Mouse (Mus musculus): Measurements from ENCODE around the gene Ptgis. TPM values are rescaled to one million over a fixed set of nuclear protein-coding genes. Genes with fewer than 3 reads are reported as not detected.

Ptgis gene
- polyA plus RNA-seq, 1 experiment from 2014 or later: 20.6 TPM

DNA sequence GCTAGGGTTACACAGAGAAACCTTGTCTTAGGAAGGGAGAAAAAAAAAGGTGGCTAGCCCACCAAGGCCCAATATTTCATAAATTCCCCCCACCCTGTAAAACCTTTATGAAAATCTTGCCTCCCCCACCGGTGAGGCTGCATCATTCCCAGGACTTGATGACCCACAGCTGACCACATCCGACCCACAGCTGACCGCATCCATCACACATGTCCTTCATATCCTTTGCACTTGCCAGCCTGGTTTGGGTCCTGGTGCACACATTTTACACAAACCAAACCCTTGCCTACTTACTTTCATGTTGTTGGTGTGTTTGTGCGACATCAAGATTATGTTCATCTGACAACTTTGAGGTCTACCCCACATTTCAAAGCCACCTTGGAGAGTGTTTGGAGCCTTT is 4.2 kb downstream of the Ptgis start:
- Histone ChIP-seq H3K27me3 (ENCODE audit: insufficient read depth, low read length) (peaks cover 9% of the 10 kb centered on the region; the same call in 1 of the 2 replicates), H3K4me1 (ENCODE audit: insufficient read depth, low read length) (peaks cover 22% of the 10 kb centered on the region), H3K9me3 (ENCODE audit: low read length) (no peaks in the 10 kb centered on the region), H3K4me3 (ENCODE audit: low read length) (no peak overlapping the region), H3K27ac (ENCODE audit: low read length) (no peak overlapping the region), H3K9ac (replicated peaks; ENCODE audit: low read length) (no peak overlapping the region), H3K36me3 (ENCODE audit: insufficient read depth, low read length) (no peaks in the 10 kb centered on the region), H3K4me2 (replicated peaks; ENCODE audit: low read depth, low read length) (no peak overlapping the region)
- 89% methylated on average over 4 of the region's 4 CpGs for WGBS
- ATAC-seq (ENCODE audit: low FRiP score, low TSS enrichment): no peak

DNA sequence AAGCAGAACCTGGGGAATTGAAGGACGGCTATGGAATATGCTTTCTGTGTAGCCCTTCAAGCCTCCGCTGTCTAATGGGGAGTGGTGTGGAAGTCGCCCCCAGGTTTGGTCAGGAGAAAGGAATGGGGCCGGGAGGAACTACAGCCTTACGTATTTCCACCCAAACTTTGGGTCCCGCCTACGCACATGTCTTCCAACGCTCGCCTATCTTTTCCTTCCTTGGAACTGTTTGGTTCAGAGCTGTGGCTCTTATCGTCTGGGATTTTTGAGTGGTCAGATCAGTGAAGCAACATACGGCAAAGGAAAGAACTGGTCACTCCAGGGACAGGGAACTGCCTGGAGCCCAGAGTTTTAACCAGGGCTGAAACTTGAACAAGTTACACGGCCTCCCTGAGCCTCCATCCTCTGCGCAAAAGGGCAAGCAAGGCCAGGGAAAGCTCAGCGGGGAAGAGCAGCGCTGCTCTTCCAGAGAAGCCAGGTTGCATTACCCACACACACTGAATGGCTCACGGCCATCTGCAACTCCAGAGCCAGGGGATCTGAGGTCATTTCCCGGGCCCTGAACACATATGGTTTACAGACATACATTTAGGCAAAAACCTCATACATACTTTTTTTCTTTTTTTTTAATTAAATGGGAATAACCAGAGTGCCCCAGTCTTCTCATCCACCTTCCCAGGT is 4.9 kb downstream of the Ptgis start:
- no peak overlapping the region for H3K9ac ChIP-seq (replicated peaks; ENCODE audit: low read length)
- no peak for ATAC-seq (ENCODE audit: low FRiP score, low TSS enrichment)
- WGBS: 64% methylated on average over 17 of the region's 17 CpGs

DNA sequence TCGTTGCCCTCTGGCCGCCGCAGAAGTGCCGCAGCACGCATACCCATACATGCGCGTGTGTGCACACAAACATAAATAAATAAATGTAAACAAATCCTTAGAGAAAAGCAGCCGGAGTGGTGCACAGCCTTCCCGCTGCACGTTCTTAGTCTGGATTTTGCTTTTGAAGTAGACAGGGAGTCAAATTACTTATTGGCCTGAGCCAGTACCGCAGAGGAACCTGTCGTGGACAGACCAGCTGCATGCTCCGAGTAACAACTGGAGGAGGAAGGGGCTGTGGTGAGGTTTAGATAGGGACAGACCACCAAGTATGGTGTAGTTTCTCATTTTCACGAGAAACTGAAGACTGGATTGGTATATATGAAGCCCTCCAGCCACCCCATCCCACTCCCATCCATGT is 6.6 kb downstream of the Ptgis start:
- H3K9me3 ChIP-seq (ENCODE audit: low read length): no peaks in the 10 kb centered on the region
- peaks cover 8% of the 10 kb centered on the region for H3K4me1 ChIP-seq (ENCODE audit: insufficient read depth, low read length)
- H3K27ac ChIP-seq (ENCODE audit: low read length): no peak overlapping the region
- peak overlapping the region; percentile 37 for H3K4me2 ChIP-seq (replicated peaks; ENCODE audit: low read depth, low read length)
- no peaks in the 10 kb centered on the region for H3K36me3 ChIP-seq (ENCODE audit: insufficient read depth, low read length)
- no peak overlapping the region for H3K9ac ChIP-seq (replicated peaks; ENCODE audit: low read length)
- no peak overlapping the region for H3K4me3 ChIP-seq (ENCODE audit: low read length)
- WGBS: 18% methylated on average over 14 of the region's 14 CpGs
- ATAC-seq (ENCODE audit: low FRiP score, low TSS enrichment): no peak
- peaks cover 3% of the 10 kb centered on the region; the same call in 1 of the 2 replicates for H3K27me3 ChIP-seq (ENCODE audit: insufficient read depth, low read length)

More for the DNA sequence above, 4.9 kb downstream of the Ptgis start:
- no peak overlapping the region for H3K4me3 ChIP-seq (ENCODE audit: low read length)
- no peak overlapping the region for H3K27ac ChIP-seq (ENCODE audit: low read length)
- no peak overlapping the region for H3K4me2 ChIP-seq (replicated peaks; ENCODE audit: low read depth, low read length)
- peaks cover 9% of the 10 kb centered on the region; the same call in 1 of the 2 replicates for H3K27me3 ChIP-seq (ENCODE audit: insufficient read depth, low read length)
- peaks cover 18% of the 10 kb centered on the region for H3K4me1 ChIP-seq (ENCODE audit: insufficient read depth, low read length)
- H3K9me3 ChIP-seq (ENCODE audit: low read length): no peaks in the 10 kb centered on the region
- H3K36me3 ChIP-seq (ENCODE audit: insufficient read depth, low read length): no peaks in the 10 kb centered on the region

DNA sequence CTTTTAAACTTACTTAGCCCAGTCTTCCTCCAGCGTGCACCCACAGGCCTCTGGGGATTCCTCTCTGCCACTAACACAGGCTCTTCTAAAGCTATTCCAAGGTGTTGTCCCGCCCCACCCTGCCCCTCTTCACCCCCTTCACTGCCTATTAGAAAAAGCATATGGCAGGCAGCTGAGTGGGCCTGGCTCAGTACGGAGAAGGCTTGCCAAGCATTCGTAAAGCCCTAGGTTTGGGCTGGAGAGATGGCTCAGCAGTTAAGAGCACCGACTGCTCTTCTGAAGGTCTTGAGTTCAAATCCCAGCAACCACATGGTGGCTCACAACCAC is 7.4 kb downstream of the Ptgis start:
- H3K4me3 ChIP-seq (ENCODE audit: low read length): no peak overlapping the region
- ATAC-seq (ENCODE audit: low FRiP score, low TSS enrichment): no peak
- H3K27me3 ChIP-seq (ENCODE audit: insufficient read depth, low read length): no peaks in the 10 kb centered on the region
- no peaks in the 10 kb centered on the region for H3K36me3 ChIP-seq (ENCODE audit: insufficient read depth, low read length)
- no peaks in the 10 kb centered on the region for H3K9me3 ChIP-seq (ENCODE audit: low read length)
- peaks cover 8% of the 10 kb centered on the region for H3K4me1 ChIP-seq (ENCODE audit: insufficient read depth, low read length)
- H3K27ac ChIP-seq (ENCODE audit: low read length): no peak overlapping the region
- no peak overlapping the region for H3K4me2 ChIP-seq (replicated peaks; ENCODE audit: low read depth, low read length)
- 76% methylated on average over 5 of the region's 5 CpGs for WGBS
- H3K9ac ChIP-seq (replicated peaks; ENCODE audit: low read length): no peak overlapping the region

DNA sequence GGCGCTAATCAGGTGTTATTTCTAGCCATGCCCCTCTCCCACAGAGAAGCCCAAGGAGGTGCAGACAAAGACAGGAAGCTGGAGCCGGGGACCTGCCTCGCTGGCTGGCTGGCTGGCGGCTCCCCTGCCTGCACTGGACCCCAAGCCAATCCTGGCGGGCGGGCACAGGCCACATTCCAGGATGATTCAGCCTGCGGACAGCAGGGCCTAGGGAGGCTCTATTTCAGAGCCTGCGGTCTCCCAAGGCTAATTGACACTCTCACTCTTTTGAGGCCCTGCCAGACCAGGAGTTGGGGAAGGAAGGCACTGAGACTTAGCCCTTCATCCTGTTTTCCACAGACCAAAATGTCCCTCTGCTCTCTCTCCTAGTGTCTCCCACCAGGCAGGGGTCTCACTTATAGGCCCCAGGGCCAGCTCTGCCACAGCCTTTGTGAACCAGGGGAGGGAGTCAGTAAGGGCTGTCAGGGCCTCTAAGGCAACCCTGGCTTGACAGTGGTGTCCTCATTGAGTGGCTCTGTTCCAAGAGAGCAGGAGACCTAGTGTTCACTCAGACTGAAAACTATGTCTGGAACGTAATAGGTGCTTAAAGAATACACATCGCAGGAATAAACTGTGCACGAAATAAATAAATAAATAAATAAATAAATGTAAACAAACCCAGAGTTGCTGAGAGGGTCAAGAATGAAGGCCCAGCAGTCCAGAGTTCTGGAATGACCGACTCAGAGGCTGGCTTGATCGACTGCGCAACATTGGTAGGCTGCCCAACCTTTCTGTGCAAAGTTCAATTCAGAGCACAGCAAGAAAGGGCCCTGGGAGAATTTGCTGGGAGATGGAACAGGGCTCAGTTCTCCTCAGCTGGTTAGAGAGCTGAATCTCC is 8.0 kb downstream of the Ptgis start:
- Histone ChIP-seq H3K9me3 (ENCODE audit: low read length) (no peaks in the 10 kb centered on the region), H3K4me2 (replicated peaks; ENCODE audit: low read depth, low read length) (no peak overlapping the region), H3K36me3 (ENCODE audit: insufficient read depth, low read length) (no peaks in the 10 kb centered on the region), H3K9ac (replicated peaks; ENCODE audit: low read length) (0 out of 2 replicates have a peak overlapping the region, but pooled peaks have one; percentile 5), H3K27ac (ENCODE audit: low read length) (no peak overlapping the region), H3K27me3 (ENCODE audit: insufficient read depth, low read length) (no peaks in the 10 kb centered on the region), H3K4me3 (ENCODE audit: low read length) (no peak overlapping the region), H3K4me1 (ENCODE audit: insufficient read depth, low read length) (peaks cover 8% of the 10 kb centered on the region)
- no peak for ATAC-seq (ENCODE audit: low FRiP score, low TSS enrichment)
- 53% methylated on average over 14 of the region's 14 CpGs for WGBS

DNA sequence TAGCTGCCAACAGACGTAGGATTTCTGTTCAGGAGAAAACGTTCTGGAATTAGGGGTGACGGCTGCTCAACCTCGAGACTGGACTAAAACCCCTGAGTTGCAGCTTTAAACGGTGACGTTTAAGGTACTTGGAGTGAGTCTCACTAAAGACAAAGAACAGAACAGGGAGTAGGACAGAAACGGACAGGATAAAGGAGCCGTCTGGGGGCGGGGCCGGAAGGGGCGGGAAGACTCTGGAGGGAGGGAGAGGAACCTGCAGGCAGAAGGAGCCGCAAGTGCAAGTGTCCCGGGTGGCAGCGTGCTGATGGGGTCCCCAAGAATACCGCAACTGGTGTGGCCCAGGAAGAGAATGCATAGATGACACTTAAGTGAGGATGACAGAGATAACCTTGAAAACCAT is 9.8 kb downstream of the Ptgis start:
- H3K27me3 ChIP-seq (ENCODE audit: insufficient read depth, low read length): no peaks in the 10 kb centered on the region
- no peaks in the 10 kb centered on the region for H3K36me3 ChIP-seq (ENCODE audit: insufficient read depth, low read length)
- 17% methylated on average over 15 of the region's 15 CpGs for WGBS
- H3K4me1 ChIP-seq (ENCODE audit: insufficient read depth, low read length): peaks cover 8% of the 10 kb centered on the region
- H3K27ac ChIP-seq (ENCODE audit: low read length): no peak overlapping the region
- H3K4me2 ChIP-seq (replicated peaks; ENCODE audit: low read depth, low read length): peak overlapping the region; percentile 38
- 0 out of 2 replicates have a peak overlapping the region, but pooled peaks have one; percentile 27 for H3K9ac ChIP-seq (replicated peaks; ENCODE audit: low read length)
- peak overlapping the region; percentile 9; the same call in 1 of the 2 replicates for H3K4me3 ChIP-seq (ENCODE audit: low read length)
- H3K9me3 ChIP-seq (ENCODE audit: low read length): no peaks in the 10 kb centered on the region
- ATAC-seq (ENCODE audit: low FRiP score, low TSS enrichment): no peak

DNA sequence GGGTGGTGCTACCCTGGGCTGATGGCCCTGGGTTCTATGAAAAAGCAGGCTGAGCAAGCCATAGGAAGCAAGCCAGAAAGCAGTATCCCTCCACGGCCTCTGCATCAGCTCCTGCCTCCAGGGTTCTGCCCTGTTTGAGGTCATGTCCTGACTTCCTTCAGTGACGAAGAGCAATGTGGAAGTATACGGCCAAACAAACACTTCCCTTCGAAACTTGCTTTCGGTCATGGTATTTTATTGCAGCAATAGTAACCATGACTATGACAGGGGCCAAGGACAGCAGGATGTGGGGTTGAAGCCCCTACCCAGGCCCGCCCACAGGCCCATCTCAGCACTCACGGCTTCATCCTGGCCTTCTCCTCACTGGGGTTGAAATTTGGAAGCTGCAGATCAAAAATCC is 15.5 kb downstream of the Ptgis start:
- H3K9ac ChIP-seq (replicated peaks; ENCODE audit: low read length): no peak overlapping the region
- H3K27me3 ChIP-seq (ENCODE audit: insufficient read depth, low read length): no peaks in the 10 kb centered on the region
- peaks cover 5% of the 10 kb centered on the region; the same call in 1 of the 2 replicates for H3K36me3 ChIP-seq (ENCODE audit: insufficient read depth, low read length)
- no peak overlapping the region for H3K4me3 ChIP-seq (ENCODE audit: low read length)
- H3K27ac ChIP-seq (ENCODE audit: low read length): no peak overlapping the region
- ATAC-seq (ENCODE audit: low FRiP score, low TSS enrichment): no peak
- H3K4me2 ChIP-seq (replicated peaks; ENCODE audit: low read depth, low read length): no peak overlapping the region
- 63% methylated on average over 7 of the region's 7 CpGs for WGBS
- no peaks in the 10 kb centered on the region for H3K9me3 ChIP-seq (ENCODE audit: low read length)
- no peaks in the 10 kb centered on the region for H3K4me1 ChIP-seq (ENCODE audit: insufficient read depth, low read length)

DNA sequence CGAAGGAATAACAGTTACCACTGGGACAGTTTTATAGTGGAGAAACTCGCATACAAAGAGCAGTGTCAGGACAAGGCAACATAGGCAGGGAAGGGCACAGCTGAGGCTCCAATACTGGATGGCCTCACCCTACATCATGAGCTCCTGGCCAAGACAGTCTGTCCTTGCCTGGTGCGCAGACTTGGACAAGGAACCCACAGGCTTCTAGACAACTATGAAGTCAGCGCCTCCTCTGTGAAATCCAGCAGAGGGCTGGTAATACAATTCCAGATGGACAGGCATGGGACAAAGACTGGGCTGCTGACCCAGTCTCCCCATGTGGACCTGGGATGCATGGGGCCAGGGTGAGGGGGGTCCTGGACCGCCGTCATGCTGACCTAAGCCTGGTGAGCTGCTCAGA is 16.2 kb downstream of the Ptgis start:
- Histone ChIP-seq H3K27me3 (ENCODE audit: insufficient read depth, low read length) (no peaks in the 10 kb centered on the region), H3K4me3 (ENCODE audit: low read length) (no peak overlapping the region), H3K36me3 (ENCODE audit: insufficient read depth, low read length) (peaks cover 5% of the 10 kb centered on the region; the same call in 1 of the 2 replicates), H3K9ac (replicated peaks; ENCODE audit: low read length) (0 out of 2 replicates have a peak overlapping the region, but pooled peaks have one; percentile 13), H3K4me1 (ENCODE audit: insufficient read depth, low read length) (no peaks in the 10 kb centered on the region), H3K27ac (ENCODE audit: low read length) (no peak overlapping the region), H3K9me3 (ENCODE audit: low read length) (no peaks in the 10 kb centered on the region), H3K4me2 (replicated peaks; ENCODE audit: low read depth, low read length) (no peak overlapping the region)
- WGBS: 89% methylated on average over 6 of the region's 6 CpGs
- ATAC-seq (ENCODE audit: low FRiP score, low TSS enrichment): no peak

DNA sequence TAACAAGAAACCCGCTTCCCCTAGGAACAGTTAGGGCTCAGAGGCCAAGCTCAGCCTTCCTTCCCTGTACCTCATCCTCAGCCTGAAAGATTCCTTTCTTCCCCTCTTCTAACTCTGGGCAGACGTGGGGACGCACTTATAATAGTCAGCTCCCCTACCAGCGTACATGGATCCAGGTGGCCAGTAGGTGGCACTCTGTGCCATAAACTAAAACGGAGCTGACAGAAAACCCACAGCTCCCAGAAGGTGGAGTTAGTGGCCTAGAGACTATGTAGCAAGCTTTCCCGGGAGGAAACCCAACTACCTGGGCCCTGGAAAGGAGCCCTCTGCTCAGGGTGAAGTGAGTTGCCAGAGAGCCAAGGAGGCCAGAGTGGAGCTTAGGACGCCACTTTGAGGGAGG is 18.3 kb downstream of the Ptgis start:
- no peaks in the 10 kb centered on the region for H3K4me1 ChIP-seq (ENCODE audit: insufficient read depth, low read length)
- WGBS: 19% methylated on average over 7 of the region's 7 CpGs
- H3K27me3 ChIP-seq (ENCODE audit: insufficient read depth, low read length): no peaks in the 10 kb centered on the region
- no peak overlapping the region for H3K27ac ChIP-seq (ENCODE audit: low read length)
- peaks cover 5% of the 10 kb centered on the region; the same call in 1 of the 2 replicates for H3K36me3 ChIP-seq (ENCODE audit: insufficient read depth, low read length)
- no peak overlapping the region for H3K4me3 ChIP-seq (ENCODE audit: low read length)
- H3K4me2 ChIP-seq (replicated peaks; ENCODE audit: low read depth, low read length): no peak overlapping the region
- no peak for ATAC-seq (ENCODE audit: low FRiP score, low TSS enrichment)
- no peaks in the 10 kb centered on the region for H3K9me3 ChIP-seq (ENCODE audit: low read length)
- H3K9ac ChIP-seq (replicated peaks; ENCODE audit: low read length): no peak overlapping the region

Measured in kidney, embryonic 16.5 days (tissue).